Mouse (Mus musculus): Measurements from ENCODE around the gene Ndst4.

GRCm38 (mm10) chr3:125660114-125660717, 256.3 kb downstream of the Ndst4 start:
- TF ChIP-seq CTCF (IDR thresholded peaks at IDR 0.05; ENCODE audit: low read depth) (no peak), EP300 (IDR thresholded peaks at IDR 0.05; ENCODE audit: low read depth) (no peak)

All from liver, postnatal 0 days (tissue).